Comparison of ENCODE assay signal across 10 mouse cellular contexts in genomic region chr9:103558741-103559140, GRCm38 (mm10).
DNase-seq lines count a peak whose midpoint lies in the region.
"Had no signal": no experiment of that assay in that cellular context is flagged by ENCODE, and none has a peak within 500 bp of the region (broad histone marks: within the 10 kb centered on the region; RNA-seq: fewer than 3 reads in every experiment).

No protein-coding gene starts in this region.

- intact Hi-C loops in gastrocnemius, postnatal 36 days (cut with DNase I), result no loop called here

- peak; percentile 66 to 76 for DNase-seq in cerebellum, postnatal 10 days
- no peak for DNase-seq in cerebellum, adult 8-10 months
- DNase-seq in layer of hippocampus, adult 11-12 months (ENCODE audit: low spot score), result peak; percentile 42
- no peak for DNase-seq in layer of hippocampus, postnatal 25 days (ENCODE audit: extremely low spot score in 1 of 2, low spot score in 1 of 2)
- peak; percentile 68 for DNase-seq in brain, adult 2 months (ENCODE audit: low read depth, low spot score)
- peak; percentile 28 to 55 for DNase-seq in layer of hippocampus, adult 18-20 months (ENCODE audit: low spot score in 2 of 2)
- no peak for DNase-seq in kidney, postnatal 4 days
- no peak for DNase-seq in gastrocnemius, postnatal 36 days
- DNase-seq: embryo, embryonic 11 days; heart, postnatal 36 days had no signal

Comparison
In these comparisons a context has a peak if more than half of its experiments do, and no peak if none do; other contexts are left out.
1. DNase-seq: peak in cerebellum, postnatal 10 days (2 of 2), layer of hippocampus, adult 11-12 months (single experiment), brain, adult 2 months (single experiment) and layer of hippocampus, adult 18-20 months (2 of 2); none in cerebellum, adult 8-10 months (single experiment), layer of hippocampus, postnatal 25 days (0 of 2), kidney, postnatal 4 days (0 of 2) and gastrocnemius, postnatal 36 days (0 of 2).